Mouse (Mus musculus): Measurements from ENCODE around the gene Dtl. TPM values are rescaled to one million over a fixed set of nuclear protein-coding genes. Genes with fewer than 3 reads are reported as not detected.
"Not testable (repeated sequence)": the region's sequence is repeated elsewhere in the genome, so short reads cannot be mapped to it uniquely, and the experiment has no call there.

Dtl gene
- polyA plus RNA-seq, 1 experiment from 2014 or later = 53.6 TPM

- Histone ChIP-seq H3K36me3 (no peaks in the 10 kb centered on the region), H3K4me1 (peaks cover 12% of the 10 kb centered on the region; the same call in 1 of the 2 replicates), H3K9me3 (no peaks in the 10 kb centered on the region), H3K4me3 (no peak overlapping the region), H3K27ac (no peak overlapping the region), H3K27me3 (ENCODE audit: insufficient read depth, poor library complexity, severe bottlenecking) (no peaks in the 10 kb centered on the region)
- DNase-seq (ENCODE audit: low spot score) = no peak
- 63% methylated on average over 4 of the region's 4 CpGs for WGBS
These were observed 47.3 kb downstream of the Dtl start for GRCm38 (mm10) chr1:191527921-191528612.

DNA sequence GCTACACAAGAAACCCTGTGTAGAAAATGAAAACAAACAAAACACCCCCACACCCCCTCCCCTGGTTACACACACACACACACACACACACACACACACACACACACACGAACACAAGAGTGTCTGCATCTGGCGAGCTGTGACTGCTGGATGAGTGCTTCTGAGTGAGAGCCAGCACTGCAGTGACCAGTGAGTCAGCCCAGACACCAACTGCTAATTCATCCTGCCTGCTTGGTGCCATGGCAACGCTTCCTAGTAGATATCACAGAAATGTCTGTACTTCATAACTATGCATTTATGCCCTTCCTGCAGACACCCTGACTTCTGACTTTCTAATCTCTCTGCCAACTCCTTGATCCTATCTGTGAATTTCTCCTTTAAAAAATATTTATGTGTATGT is 48.3 kb downstream of the Dtl start:
- Histone ChIP-seq H3K4me3 (no peak overlapping the region), H3K9me3 (no peaks in the 10 kb centered on the region), H3K4me1 (peaks cover 12% of the 10 kb centered on the region; the same call in 1 of the 2 replicates), H3K27me3 (ENCODE audit: insufficient read depth, poor library complexity, severe bottlenecking) (no peaks in the 10 kb centered on the region), H3K36me3 (no peaks in the 10 kb centered on the region), H3K27ac (no peak overlapping the region)
- DNase-seq (ENCODE audit: low spot score) = peak; percentile 80
- 51% methylated on average over 3 of the region's 3 CpGs for WGBS

DNA sequence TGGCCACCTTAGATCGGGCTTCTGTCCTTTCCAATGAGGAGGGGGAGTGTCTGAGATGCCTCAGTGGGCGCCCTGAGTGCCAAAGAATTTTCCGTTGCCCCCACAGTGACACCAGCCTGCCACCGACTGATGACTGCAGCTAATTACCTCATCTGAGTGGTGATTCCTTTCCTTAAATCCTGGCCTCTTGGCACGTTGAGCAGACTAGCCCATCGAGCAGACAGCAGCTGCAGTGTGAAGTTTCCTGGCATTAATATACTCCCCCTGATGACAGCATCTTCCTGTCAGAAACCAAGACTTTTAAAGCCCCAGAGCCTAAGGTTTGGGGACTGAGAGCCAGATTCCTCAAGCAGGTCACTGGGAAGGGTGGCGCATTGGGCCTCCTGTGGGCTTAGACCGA is 53.9 kb downstream of the Dtl start:
- Histone ChIP-seq H3K36me3 (no peaks in the 10 kb centered on the region), H3K9me3 (no peaks in the 10 kb centered on the region), H3K4me1 (peaks cover 16% of the 10 kb centered on the region), H3K27me3 (ENCODE audit: insufficient read depth, poor library complexity, severe bottlenecking) (no peaks in the 10 kb centered on the region), H3K4me3 (no peak overlapping the region), H3K27ac (peak overlapping the region; percentile 77; the same call in 1 of the 2 replicates)
- DNase-seq (ENCODE audit: low spot score) = no peak
- WGBS = 57% methylated on average over 8 of the region's 8 CpGs

GRCm38 (mm10) chr1:191520669-191521068 is 54.7 kb downstream of the Dtl start:
- 39% methylated on average over 10 of the region's 10 CpGs for WGBS
- Histone ChIP-seq H3K27ac (peak overlapping the region; percentile 77), H3K9me3 (no peaks in the 10 kb centered on the region), H3K27me3 (ENCODE audit: insufficient read depth, poor library complexity, severe bottlenecking) (no peaks in the 10 kb centered on the region), H3K4me3 (no peak overlapping the region), H3K36me3 (no peaks in the 10 kb centered on the region), H3K4me1 (peaks cover 16% of the 10 kb centered on the region)
- no peak for DNase-seq (ENCODE audit: low spot score)

GRCm38 (mm10) chr1:191520194-191520593 is 55.1 kb downstream of the Dtl start:
- Histone ChIP-seq H3K4me3 (no peak overlapping the region), H3K27ac (peak overlapping the region; percentile 30; the same call in 1 of the 2 replicates), H3K27me3 (ENCODE audit: insufficient read depth, poor library complexity, severe bottlenecking) (no peaks in the 10 kb centered on the region), H3K36me3 (no peaks in the 10 kb centered on the region), H3K4me1 (peaks cover 16% of the 10 kb centered on the region), H3K9me3 (no peaks in the 10 kb centered on the region)
- WGBS = 67% methylated on average over 7 of the region's 7 CpGs
- no peak for DNase-seq (ENCODE audit: low spot score)

DNA sequence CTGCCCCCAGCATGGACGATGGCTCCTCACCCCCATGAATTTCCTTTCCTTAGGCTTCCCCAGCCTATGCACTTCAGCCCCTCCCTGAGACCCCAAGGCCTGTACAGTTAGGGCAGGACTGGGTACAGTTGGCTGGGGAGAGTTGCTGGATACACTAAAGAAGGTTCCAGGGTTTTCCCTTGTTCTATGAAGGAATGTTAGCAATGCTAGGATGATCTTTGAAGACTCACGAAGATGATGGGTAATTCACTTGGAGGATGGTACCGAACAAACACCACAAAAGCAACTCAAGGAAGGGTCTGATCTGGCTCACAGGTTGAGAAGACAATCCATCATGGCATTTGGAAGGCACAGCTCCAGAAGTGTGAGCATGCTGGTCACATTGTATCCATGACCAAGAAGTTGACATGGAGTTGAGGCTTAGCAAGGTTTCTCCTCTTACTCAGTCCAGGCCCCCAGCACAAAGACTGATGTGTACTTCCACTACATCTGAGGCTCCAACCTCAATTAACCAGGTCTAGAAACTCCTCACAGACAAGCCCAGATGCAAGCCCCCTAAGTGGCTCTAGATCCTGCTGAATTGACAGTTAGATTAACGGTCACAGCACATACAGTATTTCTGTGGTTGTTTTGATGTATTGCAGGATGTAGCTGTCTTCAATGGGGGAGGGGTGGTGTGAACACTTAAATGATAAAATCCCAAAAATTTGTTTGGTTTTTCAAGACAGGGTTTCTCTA is 55.8 kb downstream of the Dtl start:
- no peak overlapping the region; the same call in 1 of the 2 replicates for H3K27ac ChIP-seq

GRCm38 (mm10) chr1:191518911-191519310 is 56.4 kb downstream of the Dtl start:
- H3K36me3 ChIP-seq = no peaks in the 10 kb centered on the region
- no peak for DNase-seq (ENCODE audit: low spot score)
- WGBS = 81% methylated on average over 4 of the region's 4 CpGs
- no peak overlapping the region for H3K27ac ChIP-seq
- H3K4me1 ChIP-seq = peaks cover 16% of the 10 kb centered on the region
- no peaks in the 10 kb centered on the region for H3K9me3 ChIP-seq
- H3K4me3 ChIP-seq = no peak overlapping the region
- no peaks in the 10 kb centered on the region for H3K27me3 ChIP-seq (ENCODE audit: insufficient read depth, poor library complexity, severe bottlenecking)

More for the DNA sequence above, 55.8 kb downstream of the Dtl start:
- Histone ChIP-seq H3K4me1 (peaks cover 16% of the 10 kb centered on the region), H3K4me3 (no peak overlapping the region), H3K27me3 (ENCODE audit: insufficient read depth, poor library complexity, severe bottlenecking) (no peaks in the 10 kb centered on the region), H3K9me3 (no peaks in the 10 kb centered on the region), H3K36me3 (no peaks in the 10 kb centered on the region)
- no peak for DNase-seq (ENCODE audit: low spot score)
- WGBS = 82% methylated on average over 4 of the region's 4 CpGs

- 67% methylated on average over 5 of the region's 5 CpGs for WGBS
- Histone ChIP-seq H3K4me3 (no peak overlapping the region), H3K9me3 (no peaks in the 10 kb centered on the region)
These were observed 57.4 kb downstream of the Dtl start for GRCm38 (mm10) chr1:191517969-191518368.

GRCm38 (mm10) chr1:191517056-191517455 is 58.3 kb downstream of the Dtl start:
- no peaks in the 10 kb centered on the region for H3K9me3 ChIP-seq
- DNase-seq (ENCODE audit: low spot score) = no peak
- WGBS = 79% methylated on average over 3 of the region's 3 CpGs

More at GRCm38 (mm10) chr1:191517969-191518368, 57.4 kb downstream of the Dtl start:
- peaks cover 16% of the 10 kb centered on the region for H3K4me1 ChIP-seq
- H3K27me3 ChIP-seq (ENCODE audit: insufficient read depth, poor library complexity, severe bottlenecking) = no peaks in the 10 kb centered on the region
- DNase-seq (ENCODE audit: low spot score) = no peak
- no peaks in the 10 kb centered on the region for H3K36me3 ChIP-seq
- H3K27ac ChIP-seq = 0 out of 2 replicates have a peak overlapping the region, but pooled peaks have one; percentile 11

GRCm38 (mm10) chr1:191516351-191516750 is 59.0 kb downstream of the Dtl start:
- H3K4me3 ChIP-seq; H3K9me3 ChIP-seq; H3K36me3 ChIP-seq; DNase-seq (ENCODE audit: low spot score); H3K27me3 ChIP-seq (ENCODE audit: insufficient read depth, poor library complexity, severe bottlenecking); H3K27ac ChIP-seq: not testable (repeated sequence)
- WGBS = 83% methylated on average over 2 of the region's 2 CpGs
- H3K4me1 ChIP-seq = peaks cover 13% of the 10 kb centered on the region

More at GRCm38 (mm10) chr1:191517056-191517455, 58.3 kb downstream of the Dtl start:
- no peak overlapping the region for H3K27ac ChIP-seq
- H3K4me1 ChIP-seq = peaks cover 16% of the 10 kb centered on the region
- no peak overlapping the region for H3K4me3 ChIP-seq
- H3K27me3 ChIP-seq (ENCODE audit: insufficient read depth, poor library complexity, severe bottlenecking) = no peaks in the 10 kb centered on the region
- no peaks in the 10 kb centered on the region for H3K36me3 ChIP-seq

GRCm38 (mm10) chr1:191513195-191513594 is 62.1 kb downstream of the Dtl start:
- Histone ChIP-seq H3K4me3 (no peak overlapping the region), H3K27me3 (ENCODE audit: insufficient read depth, poor library complexity, severe bottlenecking) (no peaks in the 10 kb centered on the region), H3K27ac (no peak overlapping the region), H3K9me3 (no peaks in the 10 kb centered on the region), H3K4me1 (no peaks in the 10 kb centered on the region), H3K36me3 (no peaks in the 10 kb centered on the region)
- 90% methylated on average over 4 of the region's 4 CpGs for WGBS
- DNase-seq (ENCODE audit: low spot score) = no peak

DNA sequence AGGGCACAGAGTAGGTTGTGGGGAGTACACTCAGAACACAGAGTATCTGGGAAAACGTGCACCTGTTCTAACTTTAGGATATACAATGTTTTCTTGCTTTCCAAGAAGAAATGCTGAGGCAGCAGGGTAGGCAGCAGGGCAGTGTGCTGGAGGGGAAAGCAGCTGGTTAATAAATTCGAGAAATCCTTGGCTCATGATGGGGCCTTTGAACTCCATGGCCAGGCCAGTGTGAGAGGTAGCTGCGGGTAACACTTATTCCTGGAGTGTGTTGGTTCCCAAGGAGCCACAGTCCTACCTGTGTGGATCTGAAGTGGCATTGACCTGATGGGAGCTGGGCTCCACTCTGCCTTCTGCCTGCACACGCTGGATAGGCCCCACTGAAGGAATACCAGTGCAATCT is 63.0 kb downstream of the Dtl start:
- Histone ChIP-seq H3K9me3 (no peaks in the 10 kb centered on the region), H3K27ac (no peak overlapping the region), H3K4me3 (no peak overlapping the region), H3K4me1 (no peaks in the 10 kb centered on the region), H3K36me3 (no peaks in the 10 kb centered on the region), H3K27me3 (ENCODE audit: insufficient read depth, poor library complexity, severe bottlenecking) (no peaks in the 10 kb centered on the region)
- DNase-seq (ENCODE audit: low spot score) = no peak
- WGBS = 79% methylated on average over 4 of the region's 4 CpGs

GRCm38 (mm10) chr1:191511503-191511902 is 63.8 kb downstream of the Dtl start:
- Histone ChIP-seq H3K36me3 (no peaks in the 10 kb centered on the region), H3K27me3 (ENCODE audit: insufficient read depth, poor library complexity, severe bottlenecking) (no peaks in the 10 kb centered on the region), H3K4me3 (no peak overlapping the region), H3K27ac (no peak overlapping the region), H3K4me1 (no peaks in the 10 kb centered on the region), H3K9me3 (no peaks in the 10 kb centered on the region)
- WGBS = 88% methylated on average over 8 of the region's 8 CpGs
- no peak for DNase-seq (ENCODE audit: low spot score)
